Mouse (Mus musculus) adrenal gland, postnatal 10 days (tissue): ENCODE measurements at regions not wholly inside any gene's neighbourhood (a gene's known extent, or its start where the extent isn't known, plus 50 kb on each side); places are given as distances from the start of the nearest gene placed in this dataset.

Experiments
- DNase-seq: peaks from one replicate; pipeline ENCODE4 v3.0.0; 2021; ENCODE audit warnings: mixed read lengths

DNA sequence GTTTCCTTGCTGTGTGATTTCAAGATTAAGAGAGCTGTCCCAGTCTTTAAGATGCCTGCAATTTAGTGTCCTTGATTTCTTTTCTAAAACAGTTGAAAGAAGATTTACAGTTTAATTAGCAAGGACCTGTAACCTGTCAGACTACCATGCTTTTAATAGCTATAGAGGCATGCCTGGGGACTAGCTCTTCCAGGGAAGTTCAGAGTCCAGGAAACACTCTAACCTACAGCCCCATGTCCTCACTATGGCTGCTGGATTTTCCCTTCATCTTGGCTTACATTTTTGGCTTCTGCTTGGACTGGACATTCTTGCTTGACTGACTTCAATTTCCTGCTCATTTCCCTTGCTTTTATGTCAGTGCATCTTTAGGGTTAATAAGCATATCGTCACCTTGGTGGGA lies 61.7 kb upstream of the Mtpn start:
- DNase-seq: no peak

DNA sequence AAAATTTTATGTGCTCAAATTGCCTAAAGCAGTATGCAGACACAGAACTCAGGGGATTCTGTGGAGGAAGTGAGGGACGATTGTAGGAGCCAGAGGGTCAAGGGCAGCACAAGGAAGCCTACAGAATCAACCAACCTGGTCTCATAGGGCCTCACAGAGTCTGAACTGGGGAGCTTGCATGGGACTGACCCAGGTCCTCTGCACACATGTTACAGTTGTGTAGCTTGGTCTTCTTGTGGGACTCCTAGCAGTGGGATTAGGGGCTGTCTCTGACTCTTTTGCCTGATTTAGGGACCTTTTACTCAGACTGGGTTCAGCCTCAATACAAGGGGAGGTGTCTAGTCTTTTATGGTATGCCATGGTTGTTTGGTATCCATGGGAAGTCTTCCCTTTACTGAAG lies 60.2 kb upstream of the Mtpn start:
- no peak for DNase-seq

GRCm38 (mm10) chr6:35598406-35599185 lies 58.9 kb upstream of the Mtpn start:
- DNase-seq: no peak

DNA sequence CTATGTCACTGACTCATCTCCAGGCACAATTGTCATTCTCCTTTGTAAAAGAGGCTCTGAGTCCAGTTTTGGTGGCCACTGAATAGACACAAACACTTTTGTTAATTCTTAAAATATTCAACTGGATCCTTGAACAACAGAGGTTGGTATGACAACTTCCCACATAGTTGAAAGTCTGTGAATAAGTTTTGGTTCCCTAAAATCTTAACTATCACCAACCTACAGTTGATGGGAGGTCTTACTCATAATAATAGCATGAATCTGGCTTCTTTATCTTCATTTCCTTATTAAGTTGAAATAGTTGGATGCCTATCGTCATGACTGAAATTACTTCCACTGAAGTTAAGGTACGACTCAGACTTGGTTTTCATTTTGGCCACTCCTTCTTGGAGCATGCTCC lies 55.3 kb upstream of the Mtpn start:
- DNase-seq: no peak

DNA sequence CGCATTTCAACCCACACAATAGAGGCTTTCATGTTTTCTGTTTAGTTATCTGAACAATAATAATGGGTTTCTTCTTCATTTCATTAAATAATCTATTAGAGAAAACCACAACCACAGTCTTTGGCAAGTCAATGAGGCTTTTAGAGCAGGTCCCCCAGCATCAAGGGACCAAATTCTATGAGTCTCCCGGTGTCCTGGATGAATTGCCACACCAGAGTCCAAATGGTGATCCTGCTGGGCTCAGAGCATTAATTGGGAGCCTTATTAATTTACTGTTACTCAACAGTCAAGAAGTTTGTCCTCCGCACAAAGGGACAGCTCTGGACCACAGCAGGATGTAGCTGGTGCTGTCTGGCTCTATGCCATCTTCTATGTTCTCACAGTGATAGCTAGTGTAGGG lies 52.5 kb upstream of the Mtpn start:
- no peak for DNase-seq
